Mouse (Mus musculus) intestine, embryonic 14.5 days (tissue): ENCODE data around the gene Gstm6. TPM values are rescaled to one million over a fixed set of nuclear protein-coding genes. Genes with fewer than 3 reads are reported as not detected.
A peak's percentile ranks its signal among the peaks of the same experiment; 100 is the strongest.
"Not testable (repeated sequence)": the region's sequence is repeated elsewhere in the genome, so short reads cannot be mapped to it uniquely, and the experiment has no call there.

Source experiments
- ATAC-seq: fragments of 200-750 bp; cut with Nextera tagmentation; replicated peaks from 2 replicates; pipeline ENCODE4 v1.8.0; 2017; ENCODE audit warnings: low read depth, moderate number of reproducible peaks, moderate TSS enrichment, moderate library complexity; ENCODE audit not compliant: low FRiP score, low TSS enrichment
- DNase-seq: peaks from one replicate; pipeline ENCODE4 v3.0.0-alpha.2; 2018; ENCODE audit warnings: low spot score
- H3K27ac ChIP-seq: fragments of 300-500 bp; sonication (generic); 2 replicates; pipeline ENCODE4 v1.5.1; 2014; ENCODE audit warnings: low read depth, mild to moderate bottlenecking, control low read depth
- H3K27me3 ChIP-seq: fragments of 300-500 bp; sonication (generic); replicated peaks from 2 replicates; pipeline ENCODE4 v1.6.1; 2014; ENCODE audit warnings: low read length, control low read depth; ENCODE audit not compliant: control insufficient read depth, insufficient read depth
- H3K36me3 ChIP-seq: fragments of 300-500 bp; sonication (generic); 2 replicates; pipeline ENCODE4 v1.6.1; 2014; ENCODE audit warnings: low read length, control low read depth; ENCODE audit not compliant: control insufficient read depth, insufficient read depth
- H3K4me1 ChIP-seq: fragments of 300-500 bp; sonication (generic); replicated peaks from 2 replicates; pipeline ENCODE4 v1.6.1; 2014; ENCODE audit warnings: low read length, control low read depth, mixed read lengths; ENCODE audit not compliant: control insufficient read depth, insufficient read depth
- H3K4me2 ChIP-seq: fragments of 300-500 bp; sonication (generic); 2 replicates; pipeline ENCODE4 v1.6.1; 2014; ENCODE audit warnings: low read length
- H3K4me3 ChIP-seq: fragments of 300-500 bp; sonication (generic); 2 replicates; pipeline ENCODE4 v1.5.1; 2014; ENCODE audit warnings: low read depth, low read length, control low read depth, mixed read lengths
- H3K9ac ChIP-seq: fragments of 300-500 bp; sonication (generic); 2 replicates; pipeline ENCODE4 v1.6.1; 2014; ENCODE audit warnings: mild to moderate bottlenecking, low read length
- H3K9me3 ChIP-seq: fragments of 300-500 bp; sonication (generic); 2 replicates; pipeline ENCODE4 v1.6.1; 2016; ENCODE audit warnings: low read length, control low read depth; ENCODE audit not compliant: control insufficient read depth
- WGBS: fragments of 180-500 bp; shearing (Covaris S2); extraction: QIAGEN DNeasy Blood & Tissue Kit; methylation state at CpG from one replicate; pipeline ENCODE4 v1.1.7; 2014; 5-methylcytosine and 5-hydroxymethylcytosine counted together
- polyA plus RNA-seq: library from polyadenylated mRNA; unstranded; fragments of >200 nt; fragmentation: Nextera tagmentation; extraction: Ambion mirVana; gene quantifications from 2 replicates; pipeline ENCODE4 v1.2.1, GENCODE M21; 2014

Gene Gstm6
- polyA plus RNA-seq, 1 experiment from 2014 or later = 11.6 TPM

GRCm38 (mm10) chr3:107974237-107974636, 30.7 kb upstream of the Gstm6 start:
- ATAC-seq (no peak), DNase-seq (no peak)
- H3K9ac ChIP-seq = no peak overlapping the region
- H3K9me3 ChIP-seq = no peaks in the 10 kb centered on the region
- H3K27me3 ChIP-seq = no peaks in the 10 kb centered on the region
- 97% methylated on average over 1 of the region's 1 CpGs for WGBS
- H3K4me1 ChIP-seq = no peaks in the 10 kb centered on the region
- no peaks in the 10 kb centered on the region for H3K36me3 ChIP-seq
- H3K27ac ChIP-seq = no peak overlapping the region
- H3K4me3 ChIP-seq = no peak overlapping the region
- no peak overlapping the region for H3K4me2 ChIP-seq

- Histone ChIP-seq H3K9me3 (no peaks in the 10 kb centered on the region), H3K9ac (no peak overlapping the region), H3K36me3 (no peaks in the 10 kb centered on the region), H3K4me3 (no peak overlapping the region), H3K27me3 (no peaks in the 10 kb centered on the region), H3K27ac (no peak overlapping the region), H3K4me1 (no peaks in the 10 kb centered on the region), H3K4me2 (no peak overlapping the region)
- 71% methylated on average over 3 of the region's 3 CpGs for WGBS
- DNase-seq = no peak
- no peak for ATAC-seq
Measured at GRCm38 (mm10) chr3:107972070-107972469, 28.5 kb upstream of the Gstm6 start.

- H3K4me1 ChIP-seq, H3K9me3 ChIP-seq, H3K9ac ChIP-seq, H3K4me2 ChIP-seq, H3K27ac ChIP-seq, H3K27me3 ChIP-seq, H3K4me3 ChIP-seq, H3K36me3 ChIP-seq, ATAC-seq, DNase-seq: not testable (repeated sequence)
- 65% methylated on average over 3 of the region's 3 CpGs for WGBS
Measured at GRCm38 (mm10) chr3:107971101-107971500, 27.6 kb upstream of the Gstm6 start.

DNA sequence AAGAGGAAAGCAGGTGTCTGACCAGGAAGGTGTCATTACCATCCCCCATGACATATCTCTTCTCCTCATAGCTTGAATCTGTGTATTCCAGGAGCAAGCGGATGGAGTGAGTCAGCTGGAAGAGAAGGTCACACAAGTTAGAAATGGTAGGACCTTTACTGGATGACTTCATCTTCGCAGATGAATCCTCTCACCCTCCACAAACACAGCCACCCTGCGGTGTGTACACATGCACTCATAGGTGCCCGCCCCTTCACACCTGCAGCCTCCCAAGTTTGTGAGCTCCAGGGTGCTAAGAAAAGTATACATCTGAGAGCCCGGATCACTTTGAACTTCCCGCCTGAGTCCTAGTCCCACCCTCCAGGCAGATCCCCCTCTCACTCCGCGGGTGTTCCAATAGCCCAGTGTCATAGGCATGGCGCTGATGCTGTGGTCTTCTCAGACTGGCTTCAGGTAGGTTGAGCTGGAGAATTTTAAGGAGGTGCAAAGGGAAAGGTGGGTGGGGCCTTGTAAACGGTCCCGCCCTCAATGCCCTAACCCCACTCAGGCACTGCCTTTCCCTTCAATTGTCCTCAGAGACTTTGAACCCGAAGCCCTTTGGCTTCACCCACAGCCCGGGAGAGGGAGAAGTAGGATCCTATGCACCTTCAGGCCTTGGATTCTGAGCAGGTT, 25.3 kb upstream of the Gstm6 start, which contains the start of gene Gstm3:
TSS of gene Gstm3 (minus strand) at position 560 of the 672 bp plus-strand sequence.
- WGBS = 40% methylated on average over 13 of the region's 13 CpGs
- H3K36me3 ChIP-seq = no peaks in the 10 kb centered on the region
- H3K27me3 ChIP-seq = no peaks in the 10 kb centered on the region
- no peak within 1 kb of the TSS for H3K4me2 ChIP-seq
- H3K9ac ChIP-seq = no peak within 1 kb of the TSS
- H3K9me3 ChIP-seq = no peaks in the 10 kb centered on the region
- ATAC-seq = peak; percentile 65
- DNase-seq = no peak
- H3K27ac ChIP-seq = no peak within 1 kb of the TSS
- H3K4me1 ChIP-seq = peaks cover 5% of the 10 kb centered on the region; the same call in 1 of the 2 replicates
- H3K4me3 ChIP-seq = no peak within 1 kb of the TSS

DNA sequence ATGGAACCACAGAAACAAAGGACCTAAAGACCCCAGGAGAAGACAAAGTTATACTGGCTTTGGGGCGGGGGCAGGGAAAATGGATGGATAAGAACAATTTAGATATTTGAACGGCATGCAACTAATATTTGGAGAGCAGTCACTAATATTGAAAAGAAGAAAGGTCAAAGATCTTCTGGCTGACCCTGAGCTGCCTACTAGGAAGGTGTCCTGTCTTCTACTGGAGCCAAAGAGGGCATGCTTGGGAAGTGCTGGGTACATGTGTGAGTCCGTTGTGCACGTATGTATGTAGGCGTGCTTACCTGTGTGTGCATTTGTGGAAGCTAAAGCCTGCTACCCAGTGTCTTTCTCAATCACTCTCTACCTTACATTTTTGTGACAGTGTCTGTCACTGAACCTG, 23.1 kb upstream of the Gstm6 start:
- Histone ChIP-seq H3K27me3 (no peaks in the 10 kb centered on the region), H3K36me3 (no peaks in the 10 kb centered on the region), H3K27ac (no peak overlapping the region), H3K4me3 (no peak overlapping the region), H3K4me2 (no peak overlapping the region), H3K9me3 (no peaks in the 10 kb centered on the region), H3K4me1 (peaks cover 5% of the 10 kb centered on the region; the same call in 1 of the 2 replicates), H3K9ac (no peak overlapping the region)
- ATAC-seq = no peak
- no peak for DNase-seq
- WGBS = 95% methylated on average over 5 of the region's 5 CpGs

DNA sequence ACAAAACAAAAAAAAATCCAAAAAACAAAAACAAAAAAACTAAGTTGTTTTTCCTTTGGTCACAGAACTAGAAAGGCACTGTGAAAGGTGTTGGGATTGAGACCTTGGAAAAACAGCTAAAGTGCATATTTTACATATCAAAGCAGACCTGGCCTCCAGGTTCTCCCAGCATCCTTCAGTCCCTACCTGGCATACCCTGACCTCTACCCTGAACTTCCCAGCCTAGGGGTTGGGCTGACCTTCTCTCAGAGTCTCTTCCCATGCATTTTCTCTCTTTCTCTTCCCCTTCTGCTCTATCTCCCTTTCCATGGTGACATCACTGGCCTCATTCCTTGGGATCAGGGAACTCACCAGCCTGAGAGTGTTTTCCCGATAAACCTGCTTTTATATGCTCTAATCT, 22.0 kb upstream of the Gstm6 start:
- no peak overlapping the region for H3K9ac ChIP-seq

DNA sequence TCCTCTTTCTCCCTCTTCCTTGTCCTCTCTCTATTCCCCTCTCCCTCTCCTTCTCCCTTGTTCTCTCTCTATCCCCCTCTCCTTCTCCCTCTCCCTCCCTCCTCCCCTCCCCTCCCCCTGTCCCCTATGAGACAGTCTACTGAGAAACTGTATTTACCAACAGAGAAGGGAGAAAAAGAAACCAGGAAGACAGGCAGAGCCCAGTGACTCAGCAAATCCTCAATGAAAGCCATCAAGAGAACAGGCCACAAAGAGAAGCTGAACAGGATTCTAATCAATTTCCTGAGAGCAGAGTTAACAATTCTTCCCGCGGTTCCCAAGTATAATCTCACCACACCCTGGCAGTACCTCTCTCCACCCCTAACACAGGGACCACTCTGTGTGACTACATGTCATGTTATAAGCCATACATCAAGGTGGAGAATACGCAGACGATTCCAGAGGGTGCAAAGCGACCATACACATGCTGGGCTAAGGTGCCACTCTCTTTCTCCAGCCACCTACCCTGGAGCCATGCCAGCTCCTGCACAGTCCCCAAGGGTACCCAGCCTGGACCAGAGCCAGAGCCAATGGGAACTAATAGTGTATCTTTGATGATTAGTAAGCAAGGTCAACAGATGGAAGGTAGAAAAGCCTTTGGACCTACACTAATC, 21.2 kb upstream of the Gstm6 start:
- Histone ChIP-seq H3K4me1 (peaks cover 5% of the 10 kb centered on the region; the same call in 1 of the 2 replicates), H3K4me3 (no peak overlapping the region), H3K27me3 (no peaks in the 10 kb centered on the region), H3K4me2 (no peak overlapping the region), H3K9me3 (no peaks in the 10 kb centered on the region), H3K9ac (no peak overlapping the region), H3K36me3 (no peaks in the 10 kb centered on the region), H3K27ac (0 out of 2 replicates have a peak overlapping the region, but pooled peaks have one; percentile 27)
- DNase-seq (no peak), ATAC-seq (0 out of 2 replicates have a peak, but pooled peaks have one; percentile 13)
- WGBS = 52% methylated on average over 5 of the region's 5 CpGs

More for the DNA sequence above, 22.0 kb upstream of the Gstm6 start:
- Histone ChIP-seq H3K4me2 (no peak overlapping the region), H3K27ac (no peak overlapping the region), H3K4me1 (peaks cover 5% of the 10 kb centered on the region; the same call in 1 of the 2 replicates), H3K27me3 (no peaks in the 10 kb centered on the region), H3K9me3 (no peaks in the 10 kb centered on the region), H3K4me3 (no peak overlapping the region), H3K36me3 (no peaks in the 10 kb centered on the region)
- DNase-seq (no peak), ATAC-seq (no peak)
- WGBS = 55% methylated on average over 1 of the region's 1 CpGs

DNA sequence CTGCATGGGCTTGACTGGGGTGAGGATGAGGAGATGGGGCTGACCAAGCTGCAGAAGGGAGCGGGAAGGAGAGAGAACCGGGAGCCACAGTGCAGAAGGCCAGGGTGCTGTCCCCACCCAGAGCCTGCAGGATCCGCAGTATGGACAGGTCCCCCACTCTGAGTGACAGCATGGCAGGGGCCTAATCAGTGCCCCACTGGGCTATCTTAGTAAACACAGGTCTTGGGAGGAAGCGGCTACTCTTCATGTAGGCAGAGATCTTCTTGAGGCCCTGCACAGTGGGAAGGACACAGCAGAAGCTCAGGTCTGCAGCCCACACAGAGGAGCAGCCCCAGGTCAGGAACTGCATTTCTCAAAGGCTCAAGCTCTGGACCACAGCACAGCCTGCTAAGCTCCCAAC, 20.5 kb upstream of the Gstm6 start:
- 77% methylated on average over 4 of the region's 4 CpGs for WGBS
- no peak overlapping the region for H3K9ac ChIP-seq
- H3K36me3 ChIP-seq = no peaks in the 10 kb centered on the region
- no peak overlapping the region for H3K4me2 ChIP-seq
- H3K27ac ChIP-seq = no peak overlapping the region
- no peaks in the 10 kb centered on the region for H3K27me3 ChIP-seq
- no peaks in the 10 kb centered on the region for H3K9me3 ChIP-seq
- no peak overlapping the region for H3K4me3 ChIP-seq
- ATAC-seq (no peak), DNase-seq (no peak)
- H3K4me1 ChIP-seq = peaks cover 5% of the 10 kb centered on the region; the same call in 1 of the 2 replicates
